Mouse (Mus musculus) adrenal gland, adult 18-20 months (tissue): ENCODE data around the gene Hif3a. TPM values are rescaled to one million over a fixed set of nuclear protein-coding genes. Genes with fewer than 3 reads are reported as not detected.

Source experiments
- DNase-seq, 2 experiments: peaks; one replicate each; pipeline ENCODE4 v3.0.0; 2021 to 2022; ENCODE audit warnings: low spot score in 2 of 2
- total RNA-seq, 2 experiments: library from RNA; stranded (reverse); gene quantifications; 1 replicate in 1 of 2; 2 replicates in 1 of 2; pipeline ENCODE4 v1.2.3; 2021

The Hif3a gene
- total RNA-seq, 2 experiments from 2014 or later: 3.4 to 4.3 TPM

GRCm38 (mm10) chr7:17025896-17026622 lies 36.2 kb downstream of the Hif3a start:
- no peak for DNase-seq

- DNase-seq: no peak
These were observed 36.7 kb downstream of the Hif3a start for GRCm38 (mm10) chr7:17025505-17025894.

GRCm38 (mm10) chr7:17024814-17025504 lies 37.3 kb downstream of the Hif3a start:
- no peak for DNase-seq

GRCm38 (mm10) chr7:17024141-17024540 lies 38.1 kb downstream of the Hif3a start:
- no peak for DNase-seq

GRCm38 (mm10) chr7:17023701-17024100 lies 38.5 kb downstream of the Hif3a start:
- no peak for DNase-seq

- DNase-seq: no peak
These were observed 40.1 kb downstream of the Hif3a start for GRCm38 (mm10) chr7:17022176-17022575.

- no peak for DNase-seq
These were observed 42.6 kb downstream of the Hif3a start for GRCm38 (mm10) chr7:17019426-17020166.

- DNase-seq: no peak
These were observed 44.3 kb downstream of the Hif3a start for GRCm38 (mm10) chr7:17017921-17018320.

- peak; percentile 70 to 73 for DNase-seq
These were observed 45.2 kb downstream of the Hif3a start for GRCm38 (mm10) chr7:17017036-17017435.

GRCm38 (mm10) chr7:17015381-17015780 lies 46.8 kb downstream of the Hif3a start:
- no peak for DNase-seq

- no peak for DNase-seq
These were observed 50.2 kb downstream of the Hif3a start for GRCm38 (mm10) chr7:17011909-17012590.

- no peak for DNase-seq
These were observed 52.2 kb downstream of the Hif3a start for GRCm38 (mm10) chr7:17010010-17010347.

- no peak for DNase-seq
These were observed 52.8 kb downstream of the Hif3a start for GRCm38 (mm10) chr7:17009326-17010009.

- DNase-seq: no peak
These were observed 54.9 kb downstream of the Hif3a start for GRCm38 (mm10) chr7:17007300-17007699.

GRCm38 (mm10) chr7:17004716-17005115 lies 57.5 kb downstream of the Hif3a start:
- DNase-seq: no peak

GRCm38 (mm10) chr7:17003230-17003960 lies 58.8 kb downstream of the Hif3a start:
- DNase-seq: no peak

- DNase-seq: peak; percentile 69 to 72
These were observed 59.6 kb downstream of the Hif3a start for GRCm38 (mm10) chr7:17002375-17003195.

- DNase-seq: peak; percentile 93 to 94
These were observed 62.6 kb downstream of the Hif3a start for GRCm38 (mm10) chr7:16999650-17000049.

GRCm38 (mm10) chr7:16999233-16999632 lies 63.0 kb downstream of the Hif3a start:
- DNase-seq: no peak
